Mouse (Mus musculus): ENCODE measurements around the gene Setd1a. TPM values are rescaled to one million over a fixed set of nuclear protein-coding genes. Genes with fewer than 3 reads are reported as not detected.

The Setd1a gene
- polyA plus RNA-seq, 2 experiments = 5.7 to 10.5 TPM

- Histone ChIP-seq H3K9ac (replicated peaks) (no peak overlapping the region), H3K27me3 (ENCODE audit: control insufficient read depth, insufficient read depth, low read length) (no peaks in the 10 kb centered on the region), H3K27ac (no peak overlapping the region), H3K4me2 (ENCODE audit: low read depth) (no peak overlapping the region), H3K9me3 (ENCODE audit: control insufficient read depth, low read length) (no peaks in the 10 kb centered on the region), H3K36me3 (replicated peaks; ENCODE audit: control insufficient read depth, insufficient read depth, low read depth) (no peaks in the 10 kb centered on the region; the same call in 1 of the 2 replicates), H3K4me1 (replicated peaks; ENCODE audit: control insufficient read depth in 2 of 2, insufficient read depth in 2 of 2, low read length in 1 of 2) (peaks cover 0 to 7% of the 10 kb centered on the region in 2 experiments; a peak in 3 of 4 replicates), H3K4me3 (ENCODE audit: insufficient read depth in 1 of 2, low read depth in 2 of 2, low read length in 2 of 2) (no peak overlapping the region)
- TF ChIP-seq CTCF (IDR thresholded peaks at IDR 0.05; ENCODE audit: low read depth) (no peak), EP300 (IDR thresholded peaks at IDR 0.05; ENCODE audit: low read depth) (no peak)
- no peak for ATAC-seq (ENCODE audit: insufficient read depth)
- 89% methylated on average over 28 of the region's 28 CpGs for WGBS (ENCODE audit: insufficient replicate concordance)
- no peak for DNase-seq (ENCODE audit: low read depth in 3 of 3, low spot score in 3 of 3)
Measured at GRCm38 (mm10) chr7:127748235-127748560, 28.3 kb upstream of the Setd1a start.

GRCm38 (mm10) chr7:127750131-127751127 lies 26.0 kb upstream of the Setd1a start:
- no peak for ATAC-seq (ENCODE audit: insufficient read depth)
- no peak for DNase-seq (ENCODE audit: low read depth in 3 of 3, low spot score in 3 of 3)
- no peak for TF ChIP-seq EP300 (IDR thresholded peaks at IDR 0.05; ENCODE audit: low read depth)
- no peak for TF ChIP-seq CTCF (IDR thresholded peaks at IDR 0.05; ENCODE audit: low read depth)
- no peak overlapping the region for H3K27ac ChIP-seq
- H3K9me3 ChIP-seq (ENCODE audit: control insufficient read depth, low read length) = no peaks in the 10 kb centered on the region
- no peak overlapping the region for H3K4me2 ChIP-seq (ENCODE audit: low read depth)
- H3K9ac ChIP-seq (replicated peaks) = no peak overlapping the region
- 73% methylated on average over 19 of the region's 19 CpGs for WGBS (ENCODE audit: insufficient replicate concordance)
- no peak overlapping the region for H3K4me3 ChIP-seq (ENCODE audit: insufficient read depth in 1 of 2, low read depth in 2 of 2, low read length in 2 of 2)
- H3K27me3 ChIP-seq (ENCODE audit: control insufficient read depth, insufficient read depth, low read length) = no peaks in the 10 kb centered on the region
- H3K4me1 ChIP-seq (replicated peaks; ENCODE audit: control insufficient read depth in 2 of 2, insufficient read depth in 2 of 2, low read length in 1 of 2) = no peaks in the 10 kb centered on the region; a peak in 3 of 4 replicates
- no peaks in the 10 kb centered on the region; the same call in 1 of the 2 replicates for H3K36me3 ChIP-seq (replicated peaks; ENCODE audit: control insufficient read depth, insufficient read depth, low read depth)

GRCm38 (mm10) chr7:127751619-127752018 lies 24.9 kb upstream of the Setd1a start:
- Histone ChIP-seq H3K27me3 (ENCODE audit: control insufficient read depth, insufficient read depth, low read length) (no peaks in the 10 kb centered on the region), H3K4me3 (ENCODE audit: insufficient read depth in 1 of 2, low read depth in 2 of 2, low read length in 2 of 2) (no peak overlapping the region), H3K9me3 (ENCODE audit: control insufficient read depth, low read length) (no peaks in the 10 kb centered on the region), H3K36me3 (replicated peaks; ENCODE audit: control insufficient read depth, insufficient read depth, low read depth) (no peaks in the 10 kb centered on the region; the same call in 1 of the 2 replicates), H3K4me1 (replicated peaks; ENCODE audit: control insufficient read depth in 2 of 2, insufficient read depth in 2 of 2, low read length in 1 of 2) (no peaks in the 10 kb centered on the region; a peak in 3 of 4 replicates), H3K4me2 (ENCODE audit: low read depth) (no peak overlapping the region), H3K27ac (no peak overlapping the region), H3K9ac (replicated peaks) (no peak overlapping the region)
- no peak for TF ChIP-seq CTCF (IDR thresholded peaks at IDR 0.05; ENCODE audit: low read depth)
- TF ChIP-seq EP300 (IDR thresholded peaks at IDR 0.05; ENCODE audit: low read depth) = no peak
- DNase-seq (ENCODE audit: low read depth in 3 of 3, low spot score in 3 of 3) (no peak), ATAC-seq (ENCODE audit: insufficient read depth) (no peak)
- WGBS (ENCODE audit: insufficient replicate concordance) = 81% methylated on average over 5 of the region's 5 CpGs

DNA sequence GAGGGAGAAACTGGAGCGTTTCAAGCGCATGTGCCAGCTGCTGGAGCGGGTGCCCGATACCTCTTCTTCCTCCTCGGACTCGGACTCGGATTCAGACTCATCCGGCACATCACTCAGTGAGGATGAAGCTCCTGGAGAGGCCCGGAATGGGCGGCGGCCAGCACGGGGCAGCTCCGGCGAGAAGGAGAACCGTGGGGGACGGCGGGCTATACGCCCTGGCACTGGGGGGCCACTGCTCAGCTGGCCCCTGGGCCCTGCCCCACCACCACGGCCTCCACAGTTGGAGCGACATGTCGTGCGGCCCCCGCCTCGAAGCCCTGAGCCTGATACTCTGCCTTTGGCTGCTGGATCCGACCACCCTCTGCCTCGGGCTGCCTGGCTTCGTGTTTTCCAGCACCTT lies 24.4 kb upstream of the Setd1a start:
- Histone ChIP-seq H3K4me2 (ENCODE audit: low read depth) (no peak overlapping the region), H3K36me3 (replicated peaks; ENCODE audit: control insufficient read depth, insufficient read depth, low read depth) (no peaks in the 10 kb centered on the region; the same call in 1 of the 2 replicates), H3K9ac (replicated peaks) (no peak overlapping the region), H3K27me3 (ENCODE audit: control insufficient read depth, insufficient read depth, low read length) (no peaks in the 10 kb centered on the region), H3K27ac (no peak overlapping the region), H3K4me3 (ENCODE audit: insufficient read depth in 1 of 2, low read depth in 2 of 2, low read length in 2 of 2) (no peak overlapping the region), H3K9me3 (ENCODE audit: control insufficient read depth, low read length) (no peaks in the 10 kb centered on the region), H3K4me1 (replicated peaks; ENCODE audit: control insufficient read depth in 2 of 2, insufficient read depth in 2 of 2, low read length in 1 of 2) (no peaks in the 10 kb centered on the region; a peak in 2 of 4 replicates)
- 88% methylated on average over 27 of the region's 27 CpGs for WGBS (ENCODE audit: insufficient replicate concordance)
- no peak for ATAC-seq (ENCODE audit: insufficient read depth)
- TF ChIP-seq CTCF (IDR thresholded peaks at IDR 0.05; ENCODE audit: low read depth) (no peak), EP300 (IDR thresholded peaks at IDR 0.05; ENCODE audit: low read depth) (no peak)
- no peak for DNase-seq (ENCODE audit: low read depth in 3 of 3, low spot score in 3 of 3)

DNA sequence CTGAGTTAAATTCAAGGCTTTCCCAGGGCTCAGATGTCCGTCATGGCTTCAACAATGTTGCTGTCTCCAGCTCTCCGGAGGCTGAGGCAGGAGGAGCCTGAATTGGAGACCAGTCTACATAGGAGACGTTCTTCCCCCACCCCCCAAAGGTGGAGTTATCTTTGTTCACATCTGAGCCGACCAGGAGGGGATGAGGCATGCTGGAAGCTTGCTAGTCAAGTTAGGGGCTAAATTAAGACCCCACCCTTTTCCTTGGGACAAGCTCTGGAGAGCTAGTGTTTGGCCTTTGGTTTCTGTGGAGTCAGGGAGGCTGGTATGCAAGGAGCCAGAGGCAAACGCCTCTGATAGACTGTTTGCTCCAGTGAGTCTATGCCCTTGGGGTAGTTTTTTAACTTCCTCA lies 23.3 kb upstream of the Setd1a start:
- DNase-seq (ENCODE audit: low read depth in 3 of 3, low spot score in 3 of 3) = no peak
- Histone ChIP-seq H3K36me3 (replicated peaks; ENCODE audit: control insufficient read depth, insufficient read depth, low read depth) (no peaks in the 10 kb centered on the region; the same call in 1 of the 2 replicates), H3K4me3 (ENCODE audit: insufficient read depth in 1 of 2, low read depth in 2 of 2, low read length in 2 of 2) (no peak overlapping the region), H3K4me2 (ENCODE audit: low read depth) (no peak overlapping the region), H3K27ac (no peak overlapping the region), H3K9me3 (ENCODE audit: control insufficient read depth, low read length) (no peaks in the 10 kb centered on the region), H3K9ac (replicated peaks) (no peak overlapping the region), H3K27me3 (ENCODE audit: control insufficient read depth, insufficient read depth, low read length) (no peaks in the 10 kb centered on the region), H3K4me1 (replicated peaks; ENCODE audit: control insufficient read depth in 2 of 2, insufficient read depth in 2 of 2, low read length in 1 of 2) (no peaks in the 10 kb centered on the region; a peak in 2 of 4 replicates)
- WGBS (ENCODE audit: insufficient replicate concordance) = 58% methylated on average over 5 of the region's 5 CpGs
- TF ChIP-seq CTCF (IDR thresholded peaks at IDR 0.05; ENCODE audit: low read depth) = no peak
- no peak for TF ChIP-seq EP300 (IDR thresholded peaks at IDR 0.05; ENCODE audit: low read depth)
- ATAC-seq (ENCODE audit: insufficient read depth) = no peak
